Mouse (Mus musculus): ENCODE data around the gene Med24. TPM values are rescaled to one million over a fixed set of nuclear protein-coding genes. Genes with fewer than 3 reads are reported as not detected.
"Not testable (repeated sequence)": the region's sequence is repeated elsewhere in the genome, so short reads cannot be mapped to it uniquely, and the experiment has no call there.

Gene Med24
- polyA plus RNA-seq, 2 experiments from 2014 or later: 27.0 to 37.5 TPM

DNA sequence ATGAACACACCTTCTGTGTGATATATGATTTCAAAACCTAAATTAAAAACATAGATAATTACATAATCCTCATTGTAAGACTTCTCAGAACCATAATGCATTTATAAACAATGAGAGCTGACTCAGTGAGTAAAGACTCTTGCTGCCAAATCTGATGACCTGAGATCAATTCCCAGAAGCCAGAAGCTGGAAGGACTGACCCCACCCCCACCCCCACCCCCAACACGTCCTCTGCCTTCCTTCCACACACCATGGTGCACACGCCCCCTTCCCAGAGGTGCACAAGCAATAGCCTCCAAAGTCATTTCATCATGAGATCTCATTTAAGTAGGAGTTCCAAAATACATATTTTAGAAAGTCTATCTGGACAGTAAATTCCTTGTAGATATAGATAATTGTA, 8.5 kb downstream of the Med24 start:
- no peak for ATAC-seq

DNA sequence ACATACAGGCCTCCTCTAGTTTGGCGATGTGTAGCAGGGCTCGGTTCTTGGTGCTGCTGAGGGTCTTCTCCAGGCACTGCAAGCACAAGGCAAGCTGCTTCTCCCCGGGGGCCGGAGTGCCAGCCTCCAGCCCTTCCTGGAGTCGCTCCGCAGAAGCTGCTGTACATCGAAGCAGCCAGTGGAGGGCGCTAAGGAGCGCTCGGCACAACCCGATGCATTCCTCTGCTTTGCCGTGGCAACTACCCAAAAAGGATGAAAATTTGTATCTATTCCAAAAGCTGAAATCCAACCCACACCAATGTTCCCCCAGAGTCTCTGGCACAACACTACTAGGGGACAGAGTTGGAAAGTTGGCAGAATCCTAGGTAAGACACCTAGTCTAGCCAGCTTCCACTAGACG, 11.3 kb downstream of the Med24 start:
- ATAC-seq: no peak

DNA sequence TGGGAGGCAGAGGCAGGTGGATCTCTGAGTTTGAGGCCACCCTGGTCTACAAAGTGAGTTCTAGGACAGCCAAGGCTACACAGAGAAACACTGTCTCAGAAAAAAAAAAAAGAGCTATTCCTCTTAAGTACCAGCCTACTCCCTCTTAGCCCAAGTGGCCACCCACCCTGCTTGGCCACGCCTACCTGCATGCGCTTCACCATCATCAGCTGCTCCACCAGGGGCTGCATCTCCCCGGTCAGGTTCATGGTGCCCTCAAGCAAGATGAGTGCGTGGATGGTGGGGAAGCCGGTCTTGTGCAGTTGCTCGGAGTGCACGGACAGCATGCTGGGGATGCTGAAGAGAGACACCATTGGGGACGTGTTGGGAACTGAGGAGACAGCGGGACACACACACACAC, 13.3 kb downstream of the Med24 start:
- ATAC-seq: no peak

DNA sequence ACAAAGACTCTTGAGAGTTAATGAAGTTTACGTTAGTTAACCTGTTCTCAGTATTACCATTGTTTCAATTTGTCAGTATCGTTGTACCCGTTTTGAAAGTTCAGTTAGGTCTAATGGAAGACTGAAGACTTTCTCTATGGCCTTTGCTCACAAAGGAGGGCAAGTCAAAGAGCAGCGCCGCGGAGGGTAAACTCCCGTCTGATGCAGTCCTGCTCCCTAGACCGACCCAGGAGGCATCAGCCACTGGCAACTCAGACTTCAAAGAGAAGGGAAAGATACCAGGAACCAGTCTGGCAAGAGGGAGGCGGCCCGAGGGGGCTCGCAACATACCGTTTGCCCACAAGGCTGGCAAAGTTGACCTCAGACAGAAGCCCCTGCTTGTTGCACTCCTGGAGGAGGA, 15.5 kb downstream of the Med24 start:
- no peak for ATAC-seq

DNA sequence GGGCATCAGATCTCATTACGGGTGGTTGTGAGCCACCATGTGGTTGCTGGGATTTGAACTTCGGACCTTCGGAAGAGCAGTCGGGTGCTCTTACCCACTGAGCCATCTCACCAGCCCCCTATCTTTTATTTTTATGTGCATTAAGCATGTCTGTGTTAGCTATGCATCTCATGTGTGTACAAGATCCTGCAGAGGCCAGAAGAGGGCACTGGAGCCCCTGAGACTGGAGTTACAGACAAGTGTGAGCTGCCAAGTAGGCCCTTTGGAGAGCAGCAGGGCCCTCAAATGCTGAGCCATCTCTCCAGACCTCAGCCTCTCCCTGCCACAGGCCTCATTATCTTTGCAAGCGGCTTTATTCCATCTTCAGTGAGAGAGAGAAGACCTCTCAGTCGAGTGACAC, 17.2 kb downstream of the Med24 start:
- not testable (repeated sequence) for ATAC-seq

DNA sequence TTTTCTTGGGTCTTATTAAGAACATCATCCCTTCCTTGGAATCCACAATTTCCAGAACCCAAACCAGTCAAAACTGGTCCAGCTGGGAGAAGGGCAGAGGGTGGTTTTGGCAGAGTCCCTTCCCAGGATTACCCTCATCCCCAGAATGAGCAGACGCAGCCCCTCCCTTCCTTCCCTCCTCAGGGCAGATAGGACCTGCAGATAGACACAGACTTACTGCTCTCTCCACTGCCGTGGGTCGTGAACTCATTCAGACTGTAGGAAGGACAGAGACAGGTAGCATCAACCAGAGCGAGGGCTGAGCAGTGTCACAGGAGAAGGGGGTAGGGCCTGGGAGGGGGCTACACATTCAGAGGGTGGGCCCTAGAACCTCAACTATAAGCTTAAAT, 18.2 kb downstream of the Med24 start:
- ATAC-seq: no peak

DNA sequence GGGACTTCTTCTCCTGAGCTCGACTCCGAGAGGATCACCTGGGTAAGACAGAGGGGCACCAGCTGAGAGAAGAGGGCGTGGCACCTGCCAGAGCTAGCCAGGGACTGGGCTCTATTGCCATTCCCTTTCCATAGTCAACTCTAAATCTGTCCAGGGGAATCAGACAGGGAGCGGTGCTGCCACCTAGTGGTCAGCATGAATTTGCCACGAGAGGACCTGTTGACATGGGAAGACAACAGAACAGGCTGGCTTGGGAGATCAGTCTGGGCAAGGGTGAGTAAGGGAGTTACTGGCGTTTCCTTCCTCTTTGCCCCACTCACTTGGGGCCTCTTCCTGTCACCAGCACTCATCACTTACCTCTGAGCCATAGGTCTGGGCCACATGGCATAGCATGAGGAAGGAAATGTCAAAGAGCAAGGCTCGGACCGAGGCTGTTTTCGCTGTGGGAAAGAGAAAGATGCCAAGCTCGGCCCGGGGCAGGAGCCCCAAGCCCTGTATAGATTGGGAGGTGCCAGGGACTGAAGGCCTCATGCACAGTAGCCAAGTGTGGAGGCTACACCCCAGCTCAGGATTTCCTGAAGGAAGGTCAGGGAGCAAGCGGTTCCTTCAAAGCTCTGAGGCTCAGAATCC, 18.7 kb downstream of the Med24 start:
- peak; percentile 53 for ATAC-seq

DNA sequence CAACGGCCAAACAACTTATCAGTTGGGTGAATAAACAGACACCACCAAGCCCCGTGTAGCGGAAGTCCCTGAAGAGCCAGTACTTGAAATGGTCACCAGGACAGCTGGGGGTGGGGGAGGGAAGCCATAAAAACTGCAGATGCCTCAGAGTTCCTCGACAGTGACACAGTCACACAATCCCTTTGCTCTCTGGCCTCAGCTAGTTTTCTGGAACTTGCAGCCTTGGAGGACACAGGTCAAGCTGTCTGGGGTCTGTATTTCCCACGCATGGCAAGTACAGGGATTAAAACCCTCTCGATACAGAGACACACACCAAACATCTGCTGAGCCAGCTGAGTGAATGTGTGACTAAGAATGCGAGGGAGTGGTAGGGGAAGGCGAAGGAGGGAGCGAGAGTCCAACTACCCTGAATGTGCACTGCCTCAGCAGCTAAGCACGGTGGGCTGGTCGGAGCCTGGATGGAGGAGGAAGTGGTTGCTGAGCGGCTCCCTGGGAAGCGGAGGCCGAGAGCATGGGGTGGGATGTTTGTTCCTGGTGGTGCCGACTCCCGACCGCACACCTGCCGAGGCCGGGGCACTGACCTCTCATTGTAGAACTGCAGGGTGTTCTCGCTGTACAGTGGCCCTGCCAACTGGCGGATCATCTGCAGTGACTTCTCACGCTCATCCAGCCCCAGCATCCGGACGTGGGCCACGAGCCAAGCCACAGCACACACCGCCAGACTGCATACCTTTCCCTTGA, 20.1 kb downstream of the Med24 start:
- no peak for ATAC-seq

DNA sequence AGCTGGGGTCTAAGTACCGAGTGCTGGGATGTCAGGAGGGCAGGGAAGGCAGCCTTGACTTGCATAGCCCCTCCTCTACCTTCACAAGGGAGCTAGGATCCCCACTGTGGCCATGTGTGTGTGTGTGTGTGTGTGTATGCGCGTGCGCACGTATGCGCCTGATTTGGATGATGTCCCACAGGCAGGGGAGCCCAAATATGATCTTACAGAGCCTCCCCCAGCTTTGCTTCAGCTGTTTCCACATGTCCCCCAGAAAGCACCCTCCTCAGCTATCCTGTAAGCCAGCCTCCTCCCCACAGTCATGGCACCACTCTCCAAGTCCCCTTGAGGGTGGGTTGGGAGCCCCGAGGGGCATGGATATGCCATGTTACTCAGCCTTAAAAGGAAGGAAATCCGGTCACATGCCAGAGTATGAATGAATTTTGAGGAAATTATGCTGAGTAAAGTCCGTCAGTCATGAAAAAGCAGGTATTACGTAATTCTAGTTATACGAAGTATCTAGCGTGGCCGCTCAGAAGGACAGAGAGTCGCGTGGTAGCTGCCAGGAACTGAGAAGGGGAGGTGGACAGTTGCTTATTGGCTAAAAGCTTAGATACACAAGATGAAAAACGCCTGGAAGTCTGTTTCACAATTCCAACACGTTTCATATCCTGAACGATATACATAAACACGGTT, 20.8 kb downstream of the Med24 start:
- ATAC-seq: no peak

DNA sequence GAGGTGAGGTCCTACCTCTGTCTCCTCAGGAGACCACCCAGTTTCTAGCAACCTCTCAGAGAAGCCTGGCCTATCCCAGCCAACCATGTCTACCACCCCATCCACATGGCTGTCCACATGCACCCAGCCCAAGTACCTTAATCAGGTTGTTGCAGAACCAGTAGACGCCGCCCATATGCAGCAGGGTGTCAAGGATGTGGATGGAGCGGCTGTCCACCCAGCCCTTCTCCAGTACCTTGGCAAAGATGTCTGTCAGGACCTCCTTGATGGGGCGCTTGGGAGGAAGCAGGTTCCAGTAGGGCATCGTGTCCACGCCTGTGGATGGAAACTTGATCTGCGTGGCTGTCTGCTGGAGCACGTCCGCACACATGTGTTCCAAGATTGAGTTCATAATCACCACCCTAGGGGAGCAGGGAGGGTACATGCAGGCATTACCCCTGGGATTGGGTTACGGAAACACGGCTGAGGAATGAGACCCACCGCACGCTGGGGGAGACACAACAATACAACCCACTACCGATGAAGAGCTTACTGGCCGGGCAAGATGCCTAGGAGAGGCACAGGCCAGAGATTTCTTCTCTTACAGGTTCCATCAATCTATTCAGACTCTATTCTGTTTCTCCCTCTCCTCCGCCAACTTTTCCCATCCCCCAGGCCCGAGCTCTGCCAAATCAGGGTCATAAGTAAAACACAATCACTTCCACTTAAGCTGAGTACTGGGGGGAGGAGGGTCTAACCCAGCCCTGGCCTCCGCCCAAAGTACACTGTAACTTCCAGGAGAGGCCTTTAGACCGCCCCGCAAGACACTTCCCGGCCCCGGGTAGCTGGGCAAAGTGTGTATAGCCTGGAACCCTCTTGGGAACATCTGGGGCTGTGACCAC, 21.6 kb downstream of the Med24 start:
- ATAC-seq: no peak

DNA sequence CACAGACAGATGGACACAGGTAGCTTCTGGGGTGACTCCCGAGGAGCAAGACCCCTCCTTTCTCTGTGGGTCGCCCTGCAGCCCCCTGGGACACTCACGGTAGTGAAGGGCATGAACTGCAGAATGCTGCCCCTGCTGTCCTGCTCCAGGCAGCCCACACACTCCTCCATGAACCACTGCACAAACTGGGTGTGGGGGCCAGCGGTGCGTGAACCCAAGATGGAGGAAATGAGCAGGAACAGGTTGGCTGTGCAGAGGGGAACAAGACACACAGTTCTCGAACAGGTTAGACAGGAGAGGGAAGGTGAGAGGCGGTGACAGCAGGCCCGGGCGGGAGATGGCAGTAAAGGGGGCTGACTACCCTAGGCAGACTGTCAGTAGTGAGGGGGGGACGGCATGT, 24.2 kb downstream of the Med24 start:
- no peak for ATAC-seq

DNA sequence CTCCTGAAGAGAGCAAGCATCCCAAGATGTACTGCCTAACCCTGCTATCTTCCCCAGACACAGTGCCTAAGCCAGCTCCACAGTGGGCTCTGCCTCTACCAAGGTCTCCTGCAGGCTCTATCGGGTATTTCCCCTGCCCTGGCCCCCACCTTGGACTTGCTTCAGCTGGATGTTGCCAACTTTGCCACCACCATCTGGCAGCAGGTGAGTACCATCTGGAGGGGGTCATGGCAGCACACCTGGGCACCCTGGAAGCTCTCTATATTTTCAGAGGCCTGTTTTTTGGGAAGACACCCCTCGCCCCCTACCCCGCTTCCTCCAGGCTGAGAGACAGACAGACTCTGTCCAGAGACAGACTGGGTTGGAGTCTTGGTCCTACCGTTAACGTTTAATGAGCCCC, 26.9 kb downstream of the Med24 start:
- ATAC-seq: no peak

DNA sequence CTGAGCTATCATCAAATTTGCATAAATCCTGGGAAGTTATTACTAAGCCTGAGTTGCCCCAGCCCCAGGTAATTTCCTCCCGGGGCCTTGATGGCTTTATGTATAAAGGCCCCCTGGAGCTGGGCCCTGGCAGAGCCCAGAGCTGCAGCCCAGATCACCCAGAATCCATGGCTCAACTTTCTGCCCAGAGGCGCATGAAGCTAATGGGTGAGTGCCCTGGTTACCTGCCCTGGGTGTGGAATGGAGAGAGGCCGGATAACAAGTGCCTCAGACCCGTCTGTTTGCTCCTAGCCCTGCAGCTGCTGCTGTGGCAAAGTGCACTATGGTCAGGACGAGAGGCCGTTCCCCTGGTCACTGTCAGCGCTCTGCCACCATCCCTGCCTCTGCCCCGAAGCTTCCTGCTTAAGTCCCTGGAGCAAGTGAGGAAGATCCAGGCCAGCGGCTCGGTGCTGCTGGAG, 28.0 kb downstream of the Med24 start, which contains the start of gene Csf3:
TSS of gene Csf3 (plus strand) at position 51 of the 458 bp plus-strand sequence.
- ATAC-seq: no peak

DNA sequence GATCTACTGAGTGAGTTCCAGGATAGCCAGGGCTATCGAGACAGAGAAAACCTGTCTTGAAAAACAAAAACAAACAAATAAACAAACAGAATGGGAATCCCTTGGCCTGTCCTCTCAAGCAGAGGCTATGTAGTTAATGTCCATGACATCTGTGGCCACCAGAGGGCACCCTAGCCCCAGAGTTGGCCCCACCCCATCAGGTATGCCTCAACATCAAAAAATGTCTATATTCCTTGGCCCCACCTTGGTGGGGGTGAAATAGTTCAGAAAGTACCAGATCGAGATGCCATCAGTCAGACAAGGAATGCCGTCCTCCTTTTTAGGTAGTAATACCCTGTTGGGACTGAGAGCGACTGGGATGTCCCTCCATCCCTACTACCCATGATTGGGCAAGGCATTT, 29.3 kb downstream of the Med24 start:
- ATAC-seq: peak; percentile 69

DNA sequence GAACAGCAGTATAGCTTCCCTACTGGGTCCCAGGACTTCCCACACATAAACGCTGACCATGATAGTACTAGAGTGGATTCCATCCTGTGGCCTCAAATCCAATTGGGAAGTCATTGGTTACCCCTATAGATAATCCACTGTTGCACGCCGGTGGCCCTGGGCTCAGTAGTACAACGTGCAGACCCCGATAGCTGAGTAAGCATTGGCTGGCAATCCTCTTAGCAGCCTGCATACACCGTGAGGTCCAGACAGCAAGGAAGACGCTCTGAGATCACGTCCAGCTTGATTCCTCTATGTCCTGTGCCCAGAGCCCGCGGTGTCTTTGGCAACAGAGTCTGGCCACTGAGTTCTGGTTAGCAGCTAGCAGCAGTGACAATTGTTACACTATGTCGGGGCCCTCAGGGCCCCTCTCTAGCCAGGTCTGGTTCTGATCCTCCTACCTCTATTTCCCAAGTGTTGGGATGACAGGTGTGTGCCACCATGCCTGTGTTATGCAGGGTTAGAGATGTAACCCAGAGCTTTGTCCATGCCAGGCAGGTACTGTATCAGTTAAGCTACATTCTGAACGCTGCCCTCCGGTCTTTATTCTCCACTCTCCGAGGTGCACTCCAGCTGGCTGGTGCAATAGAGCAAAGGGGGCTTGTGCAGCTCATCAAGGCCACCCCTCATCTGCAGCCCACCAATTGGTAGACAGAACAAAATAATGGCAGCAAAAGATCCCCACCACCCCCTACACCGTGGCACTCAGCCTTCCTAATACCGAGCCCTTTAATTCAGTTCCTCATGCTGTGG, 30.2 kb downstream of the Med24 start:
- ATAC-seq: no peak

DNA sequence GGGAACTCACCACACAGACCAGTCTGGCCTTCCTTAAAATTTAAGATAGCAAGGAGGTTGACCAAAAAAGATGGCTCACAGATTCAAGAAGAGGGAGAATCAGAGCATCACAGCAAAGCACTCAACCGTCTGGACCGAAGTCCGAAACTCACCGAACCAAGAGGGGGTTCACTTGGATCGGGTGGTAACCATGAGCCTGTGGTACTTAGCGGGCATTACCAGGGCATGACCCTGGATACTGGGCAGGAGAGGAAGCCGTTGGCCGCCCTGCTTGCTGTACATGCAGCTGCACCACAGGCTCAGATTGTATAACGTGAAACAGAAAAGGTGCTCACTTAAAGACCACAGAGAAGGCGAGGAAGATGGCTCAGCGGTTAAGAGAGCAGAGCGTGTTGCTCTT, 32.0 kb downstream of the Med24 start:
- no peak for ATAC-seq

DNA sequence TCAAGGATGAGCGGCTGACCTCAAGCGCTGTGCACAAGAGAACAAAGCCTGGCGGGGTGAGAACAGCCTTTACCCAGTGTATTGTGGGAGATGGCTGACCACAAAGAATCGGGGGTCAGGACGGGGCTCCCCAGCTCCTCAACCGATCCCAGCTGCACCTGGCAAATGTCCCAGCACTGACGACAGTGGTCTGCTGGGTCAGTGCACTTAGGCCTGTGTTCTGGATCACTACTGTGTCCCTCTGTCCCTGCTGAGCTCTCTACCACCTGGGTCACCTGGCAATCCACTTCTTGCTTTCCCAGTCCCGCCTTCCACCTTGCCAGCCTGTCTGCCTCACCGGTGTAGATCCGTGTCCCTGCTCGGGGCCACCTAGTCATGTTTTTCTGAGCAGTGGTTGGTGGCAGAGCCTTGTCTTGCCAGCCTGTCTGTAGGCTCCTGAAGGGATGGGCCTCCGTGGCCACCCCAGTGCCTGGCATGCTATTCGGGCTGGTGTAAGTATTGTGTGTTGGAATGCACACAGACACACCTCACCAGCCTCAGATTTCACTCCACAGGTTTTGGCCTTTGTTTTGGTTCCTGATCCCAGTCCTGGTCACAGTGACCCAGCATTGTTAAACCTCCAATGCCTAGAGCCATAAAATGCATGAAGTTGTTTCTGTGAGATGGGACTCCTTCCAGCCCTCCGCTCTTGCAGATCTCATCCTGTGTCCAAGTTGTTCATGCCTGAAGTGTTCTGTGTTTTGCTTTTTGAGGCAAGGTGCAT, 32.6 kb downstream of the Med24 start:
- ATAC-seq: no peak

DNA sequence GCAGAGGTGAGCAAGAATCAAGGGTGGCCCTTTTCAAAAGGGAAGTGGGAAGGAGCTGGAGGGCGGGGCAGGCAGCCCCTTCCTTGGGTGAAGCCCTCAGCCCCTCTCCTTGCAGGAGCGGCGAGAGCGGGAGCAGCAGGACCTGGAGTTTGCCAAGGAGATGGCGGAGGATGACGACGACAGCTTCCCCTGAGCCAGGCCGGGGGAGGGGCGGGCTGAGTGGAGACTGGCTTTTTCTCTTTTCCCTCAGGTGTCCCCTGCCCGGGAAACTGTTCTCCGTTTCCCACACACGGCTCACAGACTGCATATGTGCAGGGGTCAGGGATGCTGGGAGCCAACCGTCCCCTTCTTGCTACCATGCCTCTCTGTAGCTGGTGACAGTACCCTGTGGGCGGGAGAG, 33.8 kb downstream of the Med24 start:
- ATAC-seq: no peak

DNA sequence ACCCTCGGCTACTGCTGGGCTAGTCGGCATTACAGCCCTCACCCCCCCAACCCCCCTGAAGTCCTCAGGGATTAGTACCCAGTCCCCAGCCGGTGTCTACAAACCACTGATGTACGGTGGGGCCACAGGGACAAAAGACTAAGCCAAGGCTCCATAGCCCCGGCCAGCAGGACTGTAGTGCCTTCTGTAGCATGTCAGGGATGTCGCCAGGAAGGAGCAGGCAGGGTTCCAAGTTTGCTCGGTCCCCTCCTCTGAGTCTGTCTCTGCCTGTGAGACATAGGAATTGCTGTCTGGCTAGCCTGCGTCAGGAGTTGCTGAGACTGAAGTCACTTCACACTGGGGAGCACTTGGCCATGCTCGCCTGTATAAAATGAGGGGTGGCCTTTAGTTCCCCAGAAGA, 34.9 kb downstream of the Med24 start:
- ATAC-seq: no peak

DNA sequence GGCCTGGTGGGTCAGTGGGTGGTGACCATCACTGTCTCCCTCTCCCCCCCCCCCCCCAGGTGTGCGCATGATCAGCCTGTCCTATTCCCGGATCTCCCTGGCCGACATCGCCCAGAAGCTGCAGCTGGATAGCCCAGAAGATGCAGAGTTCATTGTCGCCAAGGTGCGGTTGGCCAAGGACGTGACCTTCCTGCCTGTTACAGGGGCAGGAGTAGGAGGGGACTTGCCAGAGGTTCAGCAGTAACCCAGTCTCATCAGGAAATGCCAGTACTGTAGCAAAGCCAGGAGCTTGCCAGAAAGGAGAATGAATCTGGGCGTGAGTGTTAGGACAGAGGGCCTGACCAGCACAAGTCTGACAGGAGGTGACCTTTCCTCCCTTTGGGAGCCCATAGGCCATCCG, 35.5 kb downstream of the Med24 start:
- ATAC-seq: no peak

DNA sequence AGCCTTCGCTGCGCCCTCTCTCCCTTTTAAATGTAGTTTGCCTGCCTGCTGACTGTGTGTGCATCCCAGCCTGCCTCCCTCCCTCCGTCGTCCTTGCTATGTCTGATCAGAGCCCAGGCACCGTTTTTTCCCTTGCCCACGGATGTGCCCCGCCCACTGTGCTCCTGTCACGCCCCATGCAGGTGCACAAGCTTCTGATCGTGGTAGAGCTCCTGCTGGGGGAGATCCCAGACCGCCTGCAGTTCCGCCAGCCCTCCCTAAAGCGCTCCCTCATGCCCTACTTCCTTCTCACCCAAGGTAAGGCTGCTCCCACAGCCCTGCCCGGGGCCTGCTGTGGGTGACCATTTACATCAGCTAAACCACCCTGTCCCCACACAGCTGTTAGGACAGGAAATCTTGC, 36.0 kb downstream of the Med24 start:
- ATAC-seq: no peak

Measured in CD4-positive, CD25-positive, alpha-beta regulatory T cell, adult 4 months (primary cell).